Mouse (Mus musculus) CH12.LX (cell line): ENCODE results near the gene Nprl3.

ENCODE experiments used
- CTCF ChIP-seq, 2 experiments: IDR thresholded peaks in 1 of 2; conservative IDR thresholded peaks in 1 of 2; 2 replicates each; pipeline ENCODE4 v1.5.1; 2011 to 2012; ENCODE audit warnings: low read depth in 2 of 2, low read length in 2 of 2, improper control_type of control experiment in 1 of 2, inconsistent platforms in 1 of 2, mild to moderate bottlenecking in 1 of 2, moderate library complexity in 1 of 2
- ZMIZ1 ChIP-seq: IDR thresholded peaks from 2 replicates; pipeline ENCODE4 v1.6.1; 2012; ENCODE audit warnings: low read depth, mild to moderate bottlenecking, inconsistent platforms, low read length, improper control_type of control experiment

DNA sequence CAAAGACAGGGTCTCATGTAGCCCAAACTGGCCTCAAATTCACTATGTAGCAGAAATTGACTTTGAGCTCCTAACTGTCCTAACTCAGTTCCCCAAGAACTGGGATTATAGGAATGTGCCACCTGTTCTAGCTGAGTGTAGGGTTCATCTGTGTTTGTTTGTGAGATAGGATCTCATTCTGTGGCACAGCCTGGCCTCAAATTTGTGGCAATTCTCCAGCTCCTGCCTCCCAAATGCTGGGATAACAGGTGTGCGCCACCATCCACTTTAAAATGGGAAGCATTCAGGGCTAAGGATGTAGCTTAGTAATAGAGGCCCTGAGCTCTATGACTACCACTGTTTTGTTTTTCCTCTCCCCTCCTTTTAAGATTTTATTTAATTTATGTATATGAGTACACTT, 14.4 kb downstream of the Nprl3 start:
- TF ChIP-seq CTCF (conservative IDR thresholded peaks at IDR 0.05 in 1 of 2, IDR thresholded peaks at IDR 0.05 in 1 of 2; ENCODE audit: low read depth in 2 of 2, low read length in 2 of 2): no peak
- TF ChIP-seq ZMIZ1: no peak
